Mouse (Mus musculus) layer of hippocampus, postnatal 25 days (tissue): ENCODE data around the gene Diaph3. TPM values are rescaled to one million over a fixed set of nuclear protein-coding genes. Genes with fewer than 3 reads are reported as not detected.

ENCODE experiments used
- DNase-seq, 2 experiments: peaks; one replicate each; pipeline ENCODE4 v3.0.0; 2022; ENCODE audit warnings: mixed read lengths in 2 of 2, low spot score in 1 of 2; ENCODE audit errors: extremely low spot score in 1 of 2
- total RNA-seq, 2 experiments: library from RNA; stranded (reverse); gene quantifications; 2 replicates each; pipeline ENCODE4 v1.2.3; 2021

Gene Diaph3
- total RNA-seq: 1 to 10 TPM; 4.6 to 4.9 TPM

GRCm38 (mm10) chr14:87140963-87141486 is at the start of gene Diaph3:
Gene Diaph3 (minus strand): TSS chr14:87141235.
- DNase-seq: peak; percentile 87 to 97

- DNase-seq: no peak
Measured at GRCm38 (mm10) chr14:87190685-87191084, 49.6 kb upstream of the Diaph3 start.

GRCm38 (mm10) chr14:87171577-87171976 is 30.5 kb upstream of the Diaph3 start:
- DNase-seq: no peak

GRCm38 (mm10) chr14:87169151-87169550 is 28.1 kb upstream of the Diaph3 start:
- DNase-seq: no peak

GRCm38 (mm10) chr14:87155621-87156238 is 14.7 kb upstream of the Diaph3 start:
- DNase-seq: no peak

GRCm38 (mm10) chr14:87149684-87150083 is 8.6 kb upstream of the Diaph3 start:
- no peak for DNase-seq

GRCm38 (mm10) chr14:87146704-87147103 is 5.7 kb upstream of the Diaph3 start:
- DNase-seq: no peak

GRCm38 (mm10) chr14:87145351-87145750 is 4.3 kb upstream of the Diaph3 start:
- no peak for DNase-seq

- no peak for DNase-seq
Measured at GRCm38 (mm10) chr14:87141777-87142176, 742 bp upstream of the Diaph3 start.

- DNase-seq: no peak
Measured at GRCm38 (mm10) chr14:87140327-87140962, 590 bp downstream of the Diaph3 start.

- DNase-seq: no peak
Measured at GRCm38 (mm10) chr14:87126076-87126639, 14.9 kb downstream of the Diaph3 start.

GRCm38 (mm10) chr14:87125492-87125891 is 15.5 kb downstream of the Diaph3 start:
- DNase-seq: no peak

GRCm38 (mm10) chr14:87123091-87123490 is 17.9 kb downstream of the Diaph3 start:
- no peak for DNase-seq

GRCm38 (mm10) chr14:87121868-87122267 is 19.2 kb downstream of the Diaph3 start:
- DNase-seq: no peak

- no peak for DNase-seq
Measured at GRCm38 (mm10) chr14:87110634-87111033, 30.4 kb downstream of the Diaph3 start.

- no peak for DNase-seq
Measured at GRCm38 (mm10) chr14:87099380-87100088, 41.5 kb downstream of the Diaph3 start.

- no peak for DNase-seq
Measured at GRCm38 (mm10) chr14:87098093-87098492, 42.9 kb downstream of the Diaph3 start.

GRCm38 (mm10) chr14:87091522-87091921 is 49.5 kb downstream of the Diaph3 start:
- DNase-seq: no peak

- DNase-seq: no peak
Measured at GRCm38 (mm10) chr14:87091108-87091507, 49.9 kb downstream of the Diaph3 start.

- DNase-seq: no peak
Measured at GRCm38 (mm10) chr14:87088928-87089327, 52.1 kb downstream of the Diaph3 start.

- DNase-seq: no peak
Measured at GRCm38 (mm10) chr14:87088456-87088855, 52.6 kb downstream of the Diaph3 start.
